Mouse (Mus musculus) CH12.LX (cell line): ENCODE data around the gene Lipn. TPM values are rescaled to one million over a fixed set of nuclear protein-coding genes. Genes with fewer than 3 reads are reported as not detected.

Experiments
- DNase-seq: peaks from one replicate; pipeline ENCODE4 v3.0.0-alpha.2; 2013; ENCODE audit errors: extremely low read depth
- H3K27ac ChIP-seq: 2 replicates; pipeline ENCODE4 v1.5.1; 2012; ENCODE audit warnings: low read depth, mild to moderate bottlenecking, control low read depth, moderate library complexity; ENCODE audit not compliant: insufficient read depth
- H3K27me3 ChIP-seq: replicated peaks from 2 replicates; pipeline ENCODE3; 2012; ENCODE audit warnings: inconsistent platforms
- H3K36me3 ChIP-seq, 2 experiments: replicated peaks in 1 of 2; 2 replicates each; pipeline versions ENCODE3 to v1.6.1; 2012; ENCODE audit warnings: inconsistent platforms in 1 of 2, low read length in 1 of 2, mild to moderate bottlenecking in 1 of 2, mixed read lengths in 1 of 2, moderate library complexity in 1 of 2; ENCODE audit not compliant: control insufficient read depth in 1 of 2, insufficient read depth in 1 of 2
- H3K4me1 ChIP-seq, 2 experiments: 2 replicates each; pipeline ENCODE4 v1.6.1; 2012; ENCODE audit warnings: inconsistent platforms in 1 of 2, moderate library complexity in 1 of 2; ENCODE audit not compliant: insufficient read depth in 2 of 2, control insufficient read depth in 1 of 2
- H3K4me2 ChIP-seq: 2 replicates; pipeline ENCODE4 v1.6.1; 2012; ENCODE audit warnings: low read depth, mild to moderate bottlenecking, control low read depth; ENCODE audit not compliant: poor library complexity, insufficient read depth, severe bottlenecking
- H3K4me3 ChIP-seq, 3 experiments: fragments of 150-350 bp in 1 of 3; sonication (generic) in 1 of 3; replicated peaks in 1 of 3; 2 replicates each; pipeline versions ENCODE3 to v1.5.1; 2011 to 2012; ENCODE audit warnings: low read depth in 2 of 3, low read length in 2 of 3, mild to moderate bottlenecking in 2 of 3, moderate library complexity in 2 of 3, control low read depth in 1 of 3, improper control_type of control experiment in 1 of 3, inconsistent platforms in 1 of 3, mixed read lengths in 1 of 3; ENCODE audit not compliant: poor library complexity in 1 of 3
- H3K79me2 ChIP-seq: replicated peaks from 2 replicates; pipeline ENCODE4 v1.6.1; 2012; ENCODE audit warnings: mild to moderate bottlenecking, moderate library complexity; ENCODE audit not compliant: control insufficient read depth, poor library complexity, insufficient read depth, severe bottlenecking; ENCODE audit errors: extremely low read depth
- H3K9ac ChIP-seq: 2 replicates; pipeline ENCODE4 v1.6.1; 2012; ENCODE audit warnings: low read depth, mild to moderate bottlenecking, control low read depth, moderate library complexity; ENCODE audit not compliant: insufficient read depth
- H3K9me3 ChIP-seq: replicated peaks from 2 replicates; pipeline ENCODE3; 2012; ENCODE audit warnings: low read length, inconsistent platforms, mixed read lengths
- CHD1 ChIP-seq: IDR thresholded peaks from 2 replicates; pipeline ENCODE4 v1.6.1; 2012; ENCODE audit warnings: low read depth, low read length, improper control_type of control experiment, inconsistent platforms
- HCFC1 ChIP-seq: IDR thresholded peaks from 2 replicates; pipeline ENCODE4 v1.6.1; 2012; ENCODE audit warnings: low read depth, mild to moderate bottlenecking, inconsistent platforms, low read length, improper control_type of control experiment
- JUN ChIP-seq: IDR thresholded peaks from 2 replicates; pipeline ENCODE4 v1.6.1; 2011; ENCODE audit warnings: low read depth, mild to moderate bottlenecking, low read length, improper control_type of control experiment, moderate library complexity; ENCODE audit not compliant: insufficient read depth
- MAFK ChIP-seq: IDR thresholded peaks from 2 replicates; pipeline ENCODE4 v1.6.1; 2011; ENCODE audit warnings: low read length, improper control_type of control experiment; ENCODE audit not compliant: insufficient replicate concordance
- MEF2A ChIP-seq: IDR thresholded peaks from 2 replicates; pipeline ENCODE4 v1.6.1; 2014; ENCODE audit warnings: low read depth, mild to moderate bottlenecking, inconsistent platforms, low read length, improper control_type of control experiment, borderline replicate concordance
- MXI1 ChIP-seq: IDR thresholded peaks from 2 replicates; pipeline ENCODE4 v1.6.1; 2011; ENCODE audit warnings: mild to moderate bottlenecking, low read depth, low read length, improper control_type of control experiment
- PAX5 ChIP-seq: IDR thresholded peaks from 2 replicates; pipeline ENCODE4 v1.6.1; 2012; ENCODE audit warnings: low read length, inconsistent platforms, mixed read lengths
- RCOR1 ChIP-seq: conservative IDR thresholded peaks from 2 replicates; pipeline ENCODE4 v1.6.1; 2012; ENCODE audit warnings: low read depth, mild to moderate bottlenecking, inconsistent platforms, low read length, improper control_type of control experiment
- TBP ChIP-seq: conservative IDR thresholded peaks from 2 replicates; pipeline ENCODE4 v1.6.1; 2011; ENCODE audit warnings: low read depth, low read length, improper control_type of control experiment
- TCF12 ChIP-seq: IDR thresholded peaks from 2 replicates; pipeline ENCODE4 v1.6.1; 2014; ENCODE audit warnings: low read depth, mild to moderate bottlenecking, inconsistent platforms, low read length, improper control_type of control experiment
- UBTF ChIP-seq: IDR thresholded peaks from 2 replicates; pipeline ENCODE4 v1.6.1; 2012; ENCODE audit warnings: low read depth, mild to moderate bottlenecking, inconsistent platforms, low read length, improper control_type of control experiment, moderate library complexity
- ZC3H11A ChIP-seq: IDR thresholded peaks from 2 replicates; pipeline ENCODE4 v1.6.1; 2012; ENCODE audit warnings: low read depth, mild to moderate bottlenecking, inconsistent platforms, low read length, improper control_type of control experiment
- ZKSCAN1 ChIP-seq: IDR thresholded peaks from 2 replicates; pipeline ENCODE4 v1.6.1; 2012; ENCODE audit warnings: low read depth, inconsistent platforms, low read length, improper control_type of control experiment, borderline replicate concordance
- ZNF384 ChIP-seq: IDR thresholded peaks from 2 replicates; pipeline ENCODE4 v1.6.1; 2012; ENCODE audit warnings: low read depth, low read length, improper control_type of control experiment, inconsistent platforms
- dilution Hi-C: fragments of 300-500 bp; cut with MboI; formaldehyde crosslinking; loops from 2 replicates; pipeline ENCODE4 v1.14.3; 2020; ENCODE audit warnings: low sequenced_read_pairs; ENCODE audit not compliant: extremely low pct_unique_long_range_greater_than_20kb, extremely low pct_ligation_motif_present
- in situ Hi-C: fragments of 300-500 bp; cut with MboI; formaldehyde crosslinking; loops from 3 replicates; pipeline ENCODE4 v1.14.3; 2019; ENCODE audit warnings: low sequenced_read_pairs, low pct_ligation_motif_present, low pct_unique_long_range_greater_than_20kb, mixed read lengths
- polyA plus RNA-seq: library from polyadenylated mRNA; unstranded; fragments of >175 nt; gene quantifications from 2 replicates; pipeline ENCODE4 v1.2.1, GENCODE M21; 2012; ENCODE audit warnings: low read depth; ENCODE audit not compliant: insufficient read length
- total RNA-seq, 2 experiments: library from RNA; depleted of rRNA; stranded (reverse); fragments of 300-350 nt in 1 of 2; fragments of >200 nt in 1 of 2; gene quantifications; 2 replicates each; pipeline ENCODE4 v1.2.3; 2012 to 2014

Gene Lipn
- total and polyA plus RNA-seq, 3 experiments: not detected

DNA sequence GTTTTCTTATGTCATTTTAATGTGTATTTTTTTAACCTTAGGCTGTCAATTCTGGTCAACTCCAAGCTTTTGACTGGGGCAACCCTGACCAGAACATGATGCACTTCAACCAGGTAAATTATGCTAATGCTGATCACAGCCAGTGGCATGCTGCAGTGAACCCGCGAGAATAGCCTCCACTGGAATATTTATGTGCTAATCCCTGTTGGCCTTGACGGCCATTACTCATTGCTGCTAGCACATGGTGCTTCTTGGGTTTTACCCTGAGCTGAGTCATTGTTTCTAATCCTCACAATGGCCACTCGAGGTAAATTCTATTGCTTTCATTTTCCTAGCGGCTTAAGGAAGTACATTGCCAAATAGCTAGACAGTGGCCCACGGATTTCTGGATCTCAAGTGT, 24.1 kb upstream of the Lipn start (continued):
- TF ChIP-seq TCF12 (no peak), HCFC1 (no peak), CHD1 (no peak), ZKSCAN1 (no peak)

DNA sequence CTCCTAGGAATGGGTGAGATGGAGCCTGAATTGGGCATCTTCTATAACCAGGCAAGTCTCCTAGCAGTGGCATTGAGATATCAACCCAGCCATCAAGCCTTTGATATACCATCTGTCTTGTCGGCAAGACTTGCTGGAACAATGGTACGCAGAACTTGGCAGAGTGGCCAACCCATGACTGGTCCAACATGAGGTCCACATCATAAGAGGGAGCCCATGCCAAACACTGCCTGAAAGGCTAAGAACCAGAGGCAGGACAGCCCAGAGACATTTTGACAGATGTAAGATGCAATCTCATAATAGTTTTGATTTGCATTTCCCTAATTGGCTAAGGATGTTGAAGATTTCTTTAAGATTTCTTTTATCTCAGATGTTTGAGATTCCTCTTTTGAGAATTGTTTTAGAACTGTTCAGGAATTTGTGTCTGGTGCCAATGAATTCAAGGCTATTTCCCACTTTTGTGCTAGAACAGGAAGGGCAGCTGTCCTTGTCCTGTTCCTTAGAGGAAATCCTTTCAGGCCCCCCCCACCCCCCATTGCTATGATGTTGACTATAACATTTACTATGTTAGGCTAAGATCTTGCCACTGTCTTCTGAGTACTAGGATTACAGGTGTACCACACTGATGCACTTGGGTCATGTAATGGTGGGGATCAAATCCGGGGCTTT, 17.7 kb upstream of the Lipn start:
- dilution Hi-C loops: no loop called here
- Histone ChIP-seq H3K27me3 (no peaks in the 10 kb centered on the region), H3K4me3 (no peak overlapping the region), H3K9ac (no peak overlapping the region), H3K9me3 (no peaks in the 10 kb centered on the region), H3K4me2 (no peak overlapping the region), H3K36me3 (no peaks in the 10 kb centered on the region), H3K27ac (no peak overlapping the region), H3K4me1 (no peaks in the 10 kb centered on the region), H3K79me2 (no peaks in the 10 kb centered on the region)
- in situ Hi-C loops: no loop called here
- TF ChIP-seq PAX5: no peak
- no peak for TF ChIP-seq MAFK
- TF ChIP-seq ZC3H11A: no peak
- no peak for TF ChIP-seq TBP
- DNase-seq: no peak

DNA sequence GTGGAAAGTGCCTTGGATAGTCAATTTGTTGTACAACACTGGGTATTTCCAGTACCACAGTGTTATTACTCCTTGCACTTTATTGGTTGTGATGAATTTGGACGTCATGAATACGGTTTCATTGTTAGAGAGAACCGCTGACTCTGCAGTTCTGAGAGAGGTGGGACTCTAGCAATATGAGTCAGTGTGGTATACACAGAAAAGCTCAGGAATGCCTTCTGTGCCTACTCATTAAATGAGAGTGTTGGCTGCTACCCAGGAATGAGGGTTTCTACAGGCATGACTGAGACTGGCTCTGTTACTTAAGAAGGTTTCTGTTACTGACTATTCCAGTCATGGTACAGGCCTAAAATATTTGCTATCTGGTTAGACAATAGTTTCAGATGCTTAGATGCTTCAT, 15.7 kb upstream of the Lipn start:
- no peaks in the 10 kb centered on the region for H3K79me2 ChIP-seq
- DNase-seq: no peak
- H3K27ac ChIP-seq: no peak overlapping the region
- in situ Hi-C loops: no loop called here
- H3K4me2 ChIP-seq: no peak overlapping the region
- H3K9me3 ChIP-seq: no peaks in the 10 kb centered on the region
- no peak overlapping the region for H3K4me3 ChIP-seq
- no peaks in the 10 kb centered on the region for H3K36me3 ChIP-seq
- H3K27me3 ChIP-seq: no peaks in the 10 kb centered on the region
- TF ChIP-seq ZNF384: no peak
- TF ChIP-seq PAX5: no peak
- no peak for TF ChIP-seq MEF2A
- TF ChIP-seq UBTF: no peak
- peak; percentile 81; the same call in 1 of the 2 replicates for TF ChIP-seq MAFK
- no peak for TF ChIP-seq MXI1
- TF ChIP-seq RCOR1: no peak
- TF ChIP-seq JUN: no peak
- dilution Hi-C loops: no loop called here
- H3K4me1 ChIP-seq: no peaks in the 10 kb centered on the region
- no peak overlapping the region for H3K9ac ChIP-seq
